Mouse (Mus musculus): ENCODE measurements at regions not wholly inside any gene's neighbourhood (a gene's known extent, or its start where the extent isn't known, plus 50 kb on each side); places are given as distances from the start of the nearest gene placed in this dataset.

DNA sequence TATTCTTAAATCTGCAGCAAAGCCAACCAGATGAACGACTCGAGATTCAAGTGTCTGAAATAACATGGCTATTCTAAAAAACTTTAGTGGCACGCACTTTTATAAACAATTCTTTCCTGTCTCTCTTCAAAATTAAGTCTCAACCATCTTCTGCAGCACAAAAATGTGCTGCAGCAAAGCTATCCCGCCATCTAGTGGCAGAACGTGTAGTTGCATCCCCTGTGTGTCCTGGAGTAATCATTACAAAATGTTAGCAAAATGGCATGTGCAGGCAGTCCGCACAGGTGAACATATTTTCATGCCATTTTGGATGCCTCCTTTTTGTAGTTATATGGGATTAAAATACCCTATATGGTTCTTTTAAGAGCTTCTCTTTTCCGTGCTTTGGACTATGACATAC is 293.1 kb upstream of the Slc7a14 start:
- in situ Hi-C loops (cut with MboI, MseI), result loop anchor here (5.0 kb wide), 1 partner anchor 456 kb away; the partner anchor contains the start of gene Cldn11

DNA sequence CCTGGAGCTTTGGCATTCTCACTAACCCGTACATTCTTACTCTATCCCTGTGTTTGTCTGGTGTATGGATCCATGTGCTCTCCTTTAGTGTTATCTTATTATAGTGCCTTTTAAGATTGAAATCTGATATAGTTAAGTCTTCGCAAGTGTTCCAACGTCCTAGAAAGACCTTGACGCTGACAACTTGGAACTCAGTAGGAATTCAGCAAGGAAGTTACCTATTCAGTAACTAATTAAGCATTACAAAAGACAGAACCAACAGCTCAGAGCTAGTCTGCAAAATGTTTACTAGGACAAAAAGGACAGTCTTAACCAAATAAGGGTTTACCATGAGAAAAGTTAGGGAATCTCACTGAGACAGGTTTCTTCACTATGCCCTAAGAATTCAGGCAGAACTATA is 286.4 kb upstream of the Slc7a14 start:
- in situ Hi-C loops (cut with MboI, MseI), result loop anchor here (25.0 kb wide), 1 partner anchor 584 kb away; no protein-coding TSS in a partner anchor

DNA sequence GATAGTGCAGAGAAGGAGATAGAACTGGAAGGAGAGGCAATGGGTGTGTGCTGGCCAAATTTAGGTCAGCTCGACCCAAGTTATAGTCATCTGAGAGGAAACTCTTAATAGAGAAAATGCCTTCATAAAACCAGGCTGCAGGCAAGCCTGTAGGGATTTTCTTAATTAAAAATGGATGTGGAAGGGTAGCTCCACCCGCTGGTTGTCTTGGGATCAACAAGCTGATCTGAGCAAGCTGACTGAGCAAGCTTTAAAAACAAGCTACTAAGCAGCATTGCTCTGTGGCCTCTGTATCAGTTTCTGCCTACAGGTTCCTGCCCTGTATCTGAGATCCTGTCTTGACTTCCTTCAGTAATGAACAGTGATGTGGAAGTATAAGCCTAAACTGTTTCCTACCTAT is 275.8 kb upstream of the Slc7a14 start:
- in situ Hi-C loops (cut with MboI, MseI), result loop anchor here (25.0 kb wide), 1 partner anchor 574 kb away; no protein-coding TSS in a partner anchor

DNA sequence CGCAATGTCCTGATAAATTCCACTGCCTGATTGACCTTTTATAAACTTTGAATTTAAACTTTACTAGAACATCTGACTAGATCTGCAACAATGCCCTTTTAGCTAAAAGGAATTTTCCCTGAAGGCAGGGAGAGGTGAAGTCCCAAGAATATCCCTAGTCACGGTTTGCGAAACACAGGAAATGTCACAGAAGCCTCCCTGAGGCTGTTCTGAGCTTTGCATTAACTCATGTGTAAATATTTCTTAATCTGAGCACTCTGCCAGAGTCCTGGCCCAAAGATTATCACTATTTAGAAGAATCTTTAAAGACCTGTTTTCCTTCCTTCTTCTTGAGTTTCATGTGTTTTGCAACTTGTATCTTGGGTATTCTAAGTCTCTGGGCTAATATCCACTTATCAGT is 263.7 kb upstream of the Slc7a14 start:
- in situ Hi-C loops (cut with MboI, MseI), result no loop called here

Data from T-helper 1 cell (primary cell).